Mouse (Mus musculus) lung, adult 2 months (tissue): ENCODE results near the gene Ccdc88c.

Experiments
- CTCF ChIP-seq: fragments of 200-500 bp; IDR thresholded peaks from 2 replicates; pipeline ENCODE4 v1.5.1; 2011; ENCODE audit warnings: mild to moderate bottlenecking, low read length, control low read depth; ENCODE audit not compliant: insufficient read depth
- POLR2A ChIP-seq: fragments of 200-500 bp; IDR thresholded peaks from 2 replicates; pipeline ENCODE4 v1.6.1; 2011; ENCODE audit warnings: low read depth, mild to moderate bottlenecking, control low read depth, low read length, borderline replicate concordance; ENCODE audit errors: extremely low read depth

GRCm38 (mm10) chr12:101008648-101009047 is 20.2 kb downstream of the Ccdc88c start:
- TF ChIP-seq CTCF (no peak), POLR2A (no peak)
